Mouse (Mus musculus) kidney, embryonic 15.5 days (tissue): ENCODE results near the gene Gm13271. TPM values are rescaled to one million over a fixed set of nuclear protein-coding genes. Genes with fewer than 3 reads are reported as not detected.
A peak's percentile ranks its signal among the peaks of the same experiment; 100 is the strongest.
"Not testable (repeated sequence)": the region's sequence is repeated elsewhere in the genome, so short reads cannot be mapped to it uniquely, and the experiment has no call there.

Experiments
- ATAC-seq: fragments of 200-750 bp; cut with Nextera tagmentation; replicated peaks from 2 replicates; pipeline ENCODE4 v1.8.0; 2017; ENCODE audit warnings: moderate TSS enrichment; ENCODE audit not compliant: low FRiP score
- H3K27ac ChIP-seq: fragments of 300-500 bp; sonication (generic); 2 replicates; pipeline ENCODE4 v1.5.1; 2015; ENCODE audit warnings: mild to moderate bottlenecking, inconsistent platforms
- H3K27me3 ChIP-seq: fragments of 300-500 bp; sonication (generic); 2 replicates; pipeline ENCODE4 v1.6.1; 2015; ENCODE audit warnings: inconsistent platforms
- H3K36me3 ChIP-seq: fragments of 300-500 bp; sonication (generic); 2 replicates; pipeline ENCODE4 v1.6.1; 2015; ENCODE audit warnings: inconsistent platforms
- H3K4me1 ChIP-seq: fragments of 300-500 bp; sonication (generic); 2 replicates; pipeline ENCODE4 v1.6.1; 2015; ENCODE audit warnings: inconsistent platforms
- H3K4me2 ChIP-seq: fragments of 300-500 bp; sonication (generic); 2 replicates; pipeline ENCODE4 v1.6.1; 2015; ENCODE audit warnings: moderate library complexity, mild to moderate bottlenecking, inconsistent platforms
- H3K4me3 ChIP-seq: fragments of 300-500 bp; sonication (generic); replicated peaks from 2 replicates; pipeline ENCODE4 v1.5.1; 2015; ENCODE audit warnings: mild to moderate bottlenecking, inconsistent platforms
- H3K9ac ChIP-seq: fragments of 300-500 bp; sonication (generic); 2 replicates; pipeline ENCODE4 v1.6.1; 2015; ENCODE audit warnings: mild to moderate bottlenecking, inconsistent platforms
- H3K9me3 ChIP-seq: fragments of 300-500 bp; sonication (generic); replicated peaks from 2 replicates; pipeline ENCODE4 v1.6.1; 2016; ENCODE audit warnings: inconsistent platforms
- WGBS: fragments of 180-500 bp; shearing (Covaris S2); methylation state at CpG from one replicate; pipeline ENCODE4 v1.1.7; 2015; ENCODE audit warnings: mixed read lengths; 5-methylcytosine and 5-hydroxymethylcytosine counted together
- polyA plus RNA-seq: library from polyadenylated mRNA; unstranded; fragments of >200 nt; fragmentation: Nextera tagmentation; extraction: Ambion mirVana; gene quantifications from 2 replicates; pipeline ENCODE4 v1.2.1, GENCODE M21; 2015

Gene Gm13271
- not detected in 2 replicates for polyA plus RNA-seq

- ATAC-seq, H3K27ac ChIP-seq, H3K9ac ChIP-seq, H3K27me3 ChIP-seq, H3K9me3 ChIP-seq, H3K4me3 ChIP-seq, H3K4me2 ChIP-seq, H3K4me1 ChIP-seq, H3K36me3 ChIP-seq: not testable (repeated sequence)
- WGBS, result 82% methylated on average over 15 of the region's 15 CpGs
These were observed at the start of gene Gm13271 for GRCm38 (mm10) chr4:88754818-88755340. Gene Gm13271 (plus strand): TSS chr4:88754868.

GRCm38 (mm10) chr4:88705924-88706323 is 48.7 kb upstream of the Gm13271 start:
- no peak for ATAC-seq
- H3K4me3 ChIP-seq, result no peak overlapping the region
- H3K4me1 ChIP-seq, result no peaks in the 10 kb centered on the region
- no peaks in the 10 kb centered on the region for H3K27me3 ChIP-seq
- H3K27ac ChIP-seq, result no peak overlapping the region
- H3K36me3 ChIP-seq, result 0 out of 2 replicates have a peak, but pooled peaks cover 4% of the 10 kb centered on the region
- 32% methylated on average over 3 of the region's 3 CpGs for WGBS
- H3K4me2 ChIP-seq, result no peak overlapping the region
- no peaks in the 10 kb centered on the region for H3K9me3 ChIP-seq
- no peak overlapping the region for H3K9ac ChIP-seq

GRCm38 (mm10) chr4:88707128-88707826 is 47.4 kb upstream of the Gm13271 start:
- no peak overlapping the region for H3K4me2 ChIP-seq
- no peak overlapping the region for H3K9ac ChIP-seq
- no peaks in the 10 kb centered on the region for H3K27me3 ChIP-seq
- 0 out of 2 replicates have a peak, but pooled peaks cover 4% of the 10 kb centered on the region for H3K36me3 ChIP-seq
- ATAC-seq, result no peak
- WGBS, result 95% methylated on average over 1 of the region's 1 CpGs
- H3K9me3 ChIP-seq, result no peaks in the 10 kb centered on the region
- H3K4me3 ChIP-seq, result no peak overlapping the region
- no peaks in the 10 kb centered on the region for H3K4me1 ChIP-seq
- H3K27ac ChIP-seq, result no peak overlapping the region

- Histone ChIP-seq H3K9me3 (no peaks in the 10 kb centered on the region), H3K27me3 (no peaks in the 10 kb centered on the region), H3K27ac (no peak overlapping the region), H3K4me3 (no peak overlapping the region), H3K4me2 (no peak overlapping the region), H3K4me1 (peaks cover 10% of the 10 kb centered on the region), H3K9ac (no peak overlapping the region), H3K36me3 (peaks cover 38% of the 10 kb centered on the region)
- no peak for ATAC-seq
- WGBS, result 76% methylated on average over 1 of the region's 1 CpGs
These were observed 40.4 kb upstream of the Gm13271 start for GRCm38 (mm10) chr4:88714281-88714680.

GRCm38 (mm10) chr4:88715059-88715458 is 39.6 kb upstream of the Gm13271 start:
- Histone ChIP-seq H3K4me1 (peaks cover 12% of the 10 kb centered on the region), H3K36me3 (peaks cover 39% of the 10 kb centered on the region), H3K9ac (no peak overlapping the region), H3K9me3 (no peaks in the 10 kb centered on the region), H3K27ac (no peak overlapping the region), H3K4me3 (no peak overlapping the region), H3K27me3 (no peaks in the 10 kb centered on the region), H3K4me2 (no peak overlapping the region)
- no peak for ATAC-seq

GRCm38 (mm10) chr4:88718715-88719114 is 36.0 kb upstream of the Gm13271 start:
- Histone ChIP-seq H3K4me3 (peak overlapping the region; percentile 33), H3K36me3 (peaks cover 42% of the 10 kb centered on the region), H3K4me2 (peak overlapping the region; percentile 77), H3K9me3 (no peaks in the 10 kb centered on the region), H3K4me1 (peaks cover 24% of the 10 kb centered on the region), H3K9ac (0 out of 2 replicates have a peak overlapping the region, but pooled peaks have one; percentile 26), H3K27me3 (no peaks in the 10 kb centered on the region), H3K27ac (no peak overlapping the region)
- 57% methylated on average over 1 of the region's 1 CpGs for WGBS
- no peak for ATAC-seq

GRCm38 (mm10) chr4:88721791-88722721 is 32.6 kb upstream of the Gm13271 start, which contains the start of the genes Gm26566 and Klhl9:
Gene Gm26566 (plus strand): TSS chr4:88721805.
Gene Klhl9 (minus strand): TSS chr4:88722465.
- H3K36me3 ChIP-seq, result peaks cover 17% of the 10 kb centered on the region
- H3K27me3 ChIP-seq, result no peaks in the 10 kb centered on the region
- peak within 1 kb of the TSS; percentile 99 for H3K9ac ChIP-seq
- H3K4me2 ChIP-seq, result peak within 1 kb of the TSS; percentile 77
- H3K27ac ChIP-seq, result peak within 1 kb of the TSS; percentile 99
- under 1% methylated on average over 82 of the region's 82 CpGs for WGBS
- H3K4me3 ChIP-seq, result peak within 1 kb of the TSS; percentile 92
- peaks cover 25% of the 10 kb centered on the region for H3K4me1 ChIP-seq
- ATAC-seq, result peak; percentile 96
- H3K9me3 ChIP-seq, result no peaks in the 10 kb centered on the region

GRCm38 (mm10) chr4:88723497-88724090 is 31.1 kb upstream of the Gm13271 start:
- 40% methylated on average over 8 of the region's 8 CpGs for WGBS
- Histone ChIP-seq H3K4me2 (peak overlapping the region; percentile 27; the same call in 1 of the 2 replicates), H3K36me3 (peaks cover 12% of the 10 kb centered on the region), H3K4me3 (no peak overlapping the region), H3K27ac (peak overlapping the region; percentile 86), H3K4me1 (peaks cover 21% of the 10 kb centered on the region), H3K9ac (no peak overlapping the region), H3K27me3 (no peaks in the 10 kb centered on the region), H3K9me3 (no peaks in the 10 kb centered on the region)
- no peak for ATAC-seq

GRCm38 (mm10) chr4:88726727-88727126 is 27.9 kb upstream of the Gm13271 start:
- no peak for ATAC-seq
- H3K27me3 ChIP-seq, result no peaks in the 10 kb centered on the region
- no peak overlapping the region for H3K4me3 ChIP-seq
- H3K9ac ChIP-seq, result no peak overlapping the region
- no peaks in the 10 kb centered on the region for H3K9me3 ChIP-seq
- no peak overlapping the region for H3K27ac ChIP-seq
- 0 out of 2 replicates have a peak, but pooled peaks cover 2% of the 10 kb centered on the region for H3K4me1 ChIP-seq
- 80% methylated on average over 6 of the region's 6 CpGs for WGBS
- H3K36me3 ChIP-seq, result no peaks in the 10 kb centered on the region
- H3K4me2 ChIP-seq, result no peak overlapping the region

- no peaks in the 10 kb centered on the region for H3K36me3 ChIP-seq
- no peak overlapping the region for H3K4me3 ChIP-seq
- no peaks in the 10 kb centered on the region for H3K9me3 ChIP-seq
- H3K27me3 ChIP-seq, result no peaks in the 10 kb centered on the region
- WGBS, result 6% methylated on average over 1 of the region's 1 CpGs
- no peak; the same call in 1 of the 2 replicates for ATAC-seq
- no peak overlapping the region for H3K4me2 ChIP-seq
- H3K9ac ChIP-seq, result no peak overlapping the region
- 0 out of 2 replicates have a peak, but pooled peaks cover 2% of the 10 kb centered on the region for H3K4me1 ChIP-seq
- H3K27ac ChIP-seq, result no peak overlapping the region
These were observed 27.3 kb upstream of the Gm13271 start for GRCm38 (mm10) chr4:88727324-88727723.

- Histone ChIP-seq H3K27me3 (0 out of 2 replicates have a peak, but pooled peaks cover 4% of the 10 kb centered on the region), H3K4me3 (no peak overlapping the region), H3K9ac (no peak overlapping the region), H3K4me1 (no peaks in the 10 kb centered on the region), H3K27ac (no peak overlapping the region), H3K36me3 (no peaks in the 10 kb centered on the region), H3K9me3 (no peaks in the 10 kb centered on the region), H3K4me2 (no peak overlapping the region)
- ATAC-seq, result 0 out of 2 replicates have a peak, but pooled peaks have one; percentile 25
- 1% methylated on average over 2 of the region's 2 CpGs for WGBS
These were observed 16.2 kb upstream of the Gm13271 start for GRCm38 (mm10) chr4:88738480-88738879.
